Mouse (Mus musculus): ENCODE results near the gene Nectin3. TPM values are rescaled to one million over a fixed set of nuclear protein-coding genes. Genes with fewer than 3 reads are reported as not detected.
A peak's percentile ranks its signal among the peaks of the same experiment; 100 is the strongest.

Gene Nectin3
- polyA plus RNA-seq, 1 experiment from 2014 or later: 43.4 TPM

GRCm38 (mm10) chr16:46502311-46502710, 4.0 kb upstream of the Nectin3 start:
- no peaks in the 10 kb centered on the region for H3K9me3 ChIP-seq (ENCODE audit: control insufficient read depth, low read length)
- no peak overlapping the region for H3K27ac ChIP-seq (ENCODE audit: low read depth, low read length)
- DNase-seq (ENCODE audit: low spot score) (no peak), ATAC-seq (ENCODE audit: insufficient read depth, low FRiP score, low TSS enrichment) (no peak)
- 78% methylated on average over 2 of the region's 2 CpGs for WGBS
- peaks cover 6% of the 10 kb centered on the region for H3K4me1 ChIP-seq (ENCODE audit: control insufficient read depth, insufficient read depth, low read length)
- H3K4me2 ChIP-seq (ENCODE audit: low read depth): no peak overlapping the region
- H3K9ac ChIP-seq (ENCODE audit: low read length): no peak overlapping the region
- no peaks in the 10 kb centered on the region for H3K27me3 ChIP-seq (ENCODE audit: control insufficient read depth, insufficient read depth, low read length)
- no peak overlapping the region for H3K4me3 ChIP-seq (ENCODE audit: low read depth, low read length)
- H3K36me3 ChIP-seq (ENCODE audit: control insufficient read depth, insufficient read depth, low read length): no peaks in the 10 kb centered on the region

- no peaks in the 10 kb centered on the region for H3K36me3 ChIP-seq (ENCODE audit: control insufficient read depth, insufficient read depth, low read length)
- no peaks in the 10 kb centered on the region for H3K9me3 ChIP-seq (ENCODE audit: control insufficient read depth, low read length)
- H3K4me2 ChIP-seq (ENCODE audit: low read depth): no peak overlapping the region
- H3K4me3 ChIP-seq (ENCODE audit: low read depth, low read length): no peak overlapping the region
- peaks cover 6% of the 10 kb centered on the region for H3K4me1 ChIP-seq (ENCODE audit: control insufficient read depth, insufficient read depth, low read length)
- ATAC-seq (ENCODE audit: insufficient read depth, low FRiP score, low TSS enrichment) (no peak), DNase-seq (ENCODE audit: low spot score) (no peak)
- no peak overlapping the region for H3K27ac ChIP-seq (ENCODE audit: low read depth, low read length)
- WGBS: 58% methylated on average over 3 of the region's 3 CpGs
- H3K9ac ChIP-seq (ENCODE audit: low read length): no peak overlapping the region
- no peaks in the 10 kb centered on the region for H3K27me3 ChIP-seq (ENCODE audit: control insufficient read depth, insufficient read depth, low read length)
These were observed 2.4 kb upstream of the Nectin3 start for GRCm38 (mm10) chr16:46500759-46501158.

- WGBS: under 1% methylated on average over 32 of the region's 32 CpGs
- peak overlapping the region; percentile 91 for H3K4me3 ChIP-seq (ENCODE audit: low read depth, low read length)
- DNase-seq (ENCODE audit: low spot score) (peak; percentile 38), ATAC-seq (ENCODE audit: insufficient read depth, low FRiP score, low TSS enrichment) (peak; percentile 24; the same call in 1 of the 2 replicates)
- no peaks in the 10 kb centered on the region for H3K36me3 ChIP-seq (ENCODE audit: control insufficient read depth, insufficient read depth, low read length)
- no peaks in the 10 kb centered on the region for H3K27me3 ChIP-seq (ENCODE audit: control insufficient read depth, insufficient read depth, low read length)
- H3K9me3 ChIP-seq (ENCODE audit: control insufficient read depth, low read length): no peaks in the 10 kb centered on the region
- H3K9ac ChIP-seq (ENCODE audit: low read length): peak overlapping the region; percentile 96
- peak overlapping the region; percentile 93 for H3K27ac ChIP-seq (ENCODE audit: low read depth, low read length)
- peak overlapping the region; percentile 84 for H3K4me2 ChIP-seq (ENCODE audit: low read depth)
- H3K4me1 ChIP-seq (ENCODE audit: control insufficient read depth, insufficient read depth, low read length): peaks cover 8% of the 10 kb centered on the region
These were observed 472 bp downstream of the Nectin3 start for GRCm38 (mm10) chr16:46497686-46498420.

- no peaks in the 10 kb centered on the region for H3K36me3 ChIP-seq (ENCODE audit: control insufficient read depth, insufficient read depth, low read length)
- DNase-seq (ENCODE audit: low spot score) (peak; percentile 97), ATAC-seq (ENCODE audit: insufficient read depth, low FRiP score, low TSS enrichment) (peak; percentile 95)
- peak overlapping the region; percentile 84 for H3K4me2 ChIP-seq (ENCODE audit: low read depth)
- peaks cover 8% of the 10 kb centered on the region for H3K4me1 ChIP-seq (ENCODE audit: control insufficient read depth, insufficient read depth, low read length)
- H3K9ac ChIP-seq (ENCODE audit: low read length): peak overlapping the region; percentile 96
- no peaks in the 10 kb centered on the region for H3K9me3 ChIP-seq (ENCODE audit: control insufficient read depth, low read length)
- 0% methylated on average over 26 of the region's 78 CpGs for whole genome bisulfite sequencing
- H3K27me3 ChIP-seq (ENCODE audit: control insufficient read depth, insufficient read depth, low read length): no peaks in the 10 kb centered on the region
- H3K4me3 ChIP-seq (ENCODE audit: low read depth, low read length): peak overlapping the region; percentile 91
- peak overlapping the region; percentile 93 for H3K27ac ChIP-seq (ENCODE audit: low read depth, low read length)
These were observed 1.2 kb downstream of the Nectin3 start for GRCm38 (mm10) chr16:46496889-46497685.

GRCm38 (mm10) chr16:46496031-46496868, 2.1 kb downstream of the Nectin3 start:
- no peaks in the 10 kb centered on the region for H3K9me3 ChIP-seq (ENCODE audit: control insufficient read depth, low read length)
- H3K9ac ChIP-seq (ENCODE audit: low read length): peak overlapping the region; percentile 96
- peak; percentile 58 for ATAC-seq (ENCODE audit: insufficient read depth, low FRiP score, low TSS enrichment)
- peak overlapping the region; percentile 84 for H3K4me2 ChIP-seq (ENCODE audit: low read depth)
- peak overlapping the region; percentile 93 for H3K27ac ChIP-seq (ENCODE audit: low read depth, low read length)
- DNase-seq (ENCODE audit: low spot score): peak; percentile 69
- WGBS: under 1% methylated on average over 67 of the region's 96 CpGs
- H3K27me3 ChIP-seq (ENCODE audit: control insufficient read depth, insufficient read depth, low read length): no peaks in the 10 kb centered on the region
- peaks cover 8% of the 10 kb centered on the region for H3K4me1 ChIP-seq (ENCODE audit: control insufficient read depth, insufficient read depth, low read length)
- peak overlapping the region; percentile 91 for H3K4me3 ChIP-seq (ENCODE audit: low read depth, low read length)
- no peaks in the 10 kb centered on the region for H3K36me3 ChIP-seq (ENCODE audit: control insufficient read depth, insufficient read depth, low read length)

- ATAC-seq (ENCODE audit: insufficient read depth, low FRiP score, low TSS enrichment): no peak
- peak overlapping the region; percentile 33; the same call in 1 of the 2 replicates for H3K9ac ChIP-seq (ENCODE audit: low read length)
- H3K4me1 ChIP-seq (ENCODE audit: control insufficient read depth, insufficient read depth, low read length): peaks cover 8% of the 10 kb centered on the region
- no peak overlapping the region for H3K27ac ChIP-seq (ENCODE audit: low read depth, low read length)
- H3K36me3 ChIP-seq (ENCODE audit: control insufficient read depth, insufficient read depth, low read length): no peaks in the 10 kb centered on the region
- no peaks in the 10 kb centered on the region for H3K9me3 ChIP-seq (ENCODE audit: control insufficient read depth, low read length)
- H3K27me3 ChIP-seq (ENCODE audit: control insufficient read depth, insufficient read depth, low read length): no peaks in the 10 kb centered on the region
- peak overlapping the region; percentile 84 for H3K4me2 ChIP-seq (ENCODE audit: low read depth)
- WGBS: 29% methylated on average over 3 of the region's 3 CpGs
- peak overlapping the region; percentile 91 for H3K4me3 ChIP-seq (ENCODE audit: low read depth, low read length)
- no peak for DNase-seq (ENCODE audit: low spot score)
These were observed 3.1 kb downstream of the Nectin3 start for GRCm38 (mm10) chr16:46495201-46495600.

GRCm38 (mm10) chr16:46487436-46488097, 10.8 kb downstream of the Nectin3 start:
- no peaks in the 10 kb centered on the region for H3K4me1 ChIP-seq (ENCODE audit: control insufficient read depth, insufficient read depth, low read length)
- 0 out of 2 replicates have a peak, but pooled peaks have one; percentile 56 for ATAC-seq (ENCODE audit: insufficient read depth, low FRiP score, low TSS enrichment)
- 57% methylated on average over 3 of the region's 3 CpGs for WGBS

GRCm38 (mm10) chr16:46477336-46477735, 21.0 kb downstream of the Nectin3 start:
- ATAC-seq (ENCODE audit: insufficient read depth, low FRiP score, low TSS enrichment) (no peak), DNase-seq (ENCODE audit: low spot score) (no peak)
- H3K27me3 ChIP-seq (ENCODE audit: control insufficient read depth, insufficient read depth, low read length): no peaks in the 10 kb centered on the region
- no peaks in the 10 kb centered on the region for H3K36me3 ChIP-seq (ENCODE audit: control insufficient read depth, insufficient read depth, low read length)
- 85% methylated on average over 3 of the region's 3 CpGs for WGBS
- no peak overlapping the region for H3K9ac ChIP-seq (ENCODE audit: low read length)
- no peak overlapping the region for H3K4me2 ChIP-seq (ENCODE audit: low read depth)
- H3K9me3 ChIP-seq (ENCODE audit: control insufficient read depth, low read length): no peaks in the 10 kb centered on the region
- H3K27ac ChIP-seq (ENCODE audit: low read depth, low read length): no peak overlapping the region
- H3K4me3 ChIP-seq (ENCODE audit: low read depth, low read length): no peak overlapping the region
- H3K4me1 ChIP-seq (ENCODE audit: control insufficient read depth, insufficient read depth, low read length): no peaks in the 10 kb centered on the region

More at GRCm38 (mm10) chr16:46487436-46488097, 10.8 kb downstream of the Nectin3 start:
- Histone ChIP-seq H3K36me3 (ENCODE audit: control insufficient read depth, insufficient read depth, low read length) (no peaks in the 10 kb centered on the region), H3K4me2 (ENCODE audit: low read depth) (no peak overlapping the region), H3K27me3 (ENCODE audit: control insufficient read depth, insufficient read depth, low read length) (no peaks in the 10 kb centered on the region), H3K27ac (ENCODE audit: low read depth, low read length) (no peak overlapping the region), H3K9ac (ENCODE audit: low read length) (no peak overlapping the region), H3K9me3 (ENCODE audit: control insufficient read depth, low read length) (no peaks in the 10 kb centered on the region), H3K4me3 (ENCODE audit: low read depth, low read length) (no peak overlapping the region)
- peak; percentile 60 for DNase-seq (ENCODE audit: low spot score)
